Mouse (Mus musculus): ENCODE data around the gene Olfr853.

Olfr853 gene

GRCm38 (mm10) chr9:19540976-19541375 is at the start of gene Olfr853:
Gene Olfr853 (minus strand): TSS chr9:19541076.
- no peak for DNase-seq

GRCm38 (mm10) chr9:19582317-19582716 is 41.4 kb upstream of the Olfr853 start, which contains the start of gene Olfr855:
Gene Olfr855 (plus strand): TSS chr9:19582617.
- DNase-seq = no peak

GRCm38 (mm10) chr9:19567282-19567681 is 26.4 kb upstream of the Olfr853 start, which contains the start of gene Olfr854:
Gene Olfr854 (minus strand): TSS chr9:19567382.
- DNase-seq = no peak

GRCm38 (mm10) chr9:19492995-19493394 is 47.9 kb downstream of the Olfr853 start, which contains the start of gene Olfr851:
Gene Olfr851 (plus strand): TSS chr9:19493295.
- no peak for DNase-seq
